Mouse (Mus musculus): ENCODE measurements around the gene Wipf2.

- no peak for TF ChIP-seq GATA1 (IDR thresholded peaks at IDR 0.05; ENCODE audit: borderline replicate concordance, low read length)
- TF ChIP-seq CTCF (IDR thresholded peaks at IDR 0.05; ENCODE audit: low read depth, low read length) = no peak
- TF ChIP-seq TAL1 (conservative IDR thresholded peaks at IDR 0.05; ENCODE audit: low read depth, low read length) = no peak
Measured at GRCm38 (mm10) chr11:98954373-98954772, 90.9 kb downstream of the Wipf2 start.

Data from G1E (cell line).